15 mouse cellular contexts compared by ENCODE assay signal in genomic region chr4:72127596-72127995, GRCm38 (mm10).
"Had no signal": no experiment of that assay in that cellular context is flagged by ENCODE, and none has a peak within 500 bp of the region (broad histone marks: within the 10 kb centered on the region; RNA-seq: fewer than 3 reads in every experiment).

No protein-coding gene starts in this region.

- DNase-seq: retina, postnatal 1 day; right cerebral cortex, adult 18-20 months; right cerebral cortex, postnatal 14 days; right cerebral cortex, postnatal 25 days; right cerebral cortex, postnatal 4 days; spleen, adult 18-20 months; thymus, adult 18-20 months; thymus, adult 2 months; thymus, postnatal 14 days; thymus, postnatal 36 days; thymus, postnatal 4 days had no signal

- H3K27me3 ChIP-seq: neural tube, embryonic 13.5 days; neural tube, embryonic 15.5 days; stomach, embryonic 15.5 days had no signal

- H3K9me3 ChIP-seq: neural tube, embryonic 13.5 days; neural tube, embryonic 15.5 days; stomach, embryonic 15.5 days had no signal

- H3K27ac ChIP-seq: neural tube, embryonic 13.5 days; neural tube, embryonic 15.5 days; stomach, embryonic 15.5 days; stomach, postnatal 0 days had no signal

- H3K4me3 ChIP-seq: neural tube, embryonic 13.5 days; neural tube, embryonic 15.5 days; stomach, embryonic 15.5 days had no signal

- H3K4me1 ChIP-seq: neural tube, embryonic 13.5 days; neural tube, embryonic 15.5 days; stomach, embryonic 15.5 days had no signal

- H3K9ac ChIP-seq: neural tube, embryonic 13.5 days; neural tube, embryonic 15.5 days; stomach, embryonic 15.5 days had no signal

- H3K4me2 ChIP-seq: neural tube, embryonic 13.5 days; neural tube, embryonic 15.5 days; stomach, embryonic 15.5 days had no signal
